Mouse (Mus musculus) thymus, postnatal 4 days (tissue): ENCODE data around the gene Taf10.
"Not testable (repeated sequence)": the region's sequence is repeated elsewhere in the genome, so short reads cannot be mapped to it uniquely, and the experiment has no call there.

Source experiments
- DNase-seq: peaks from one replicate; pipeline ENCODE4 v3.0.0; 2021

Gene Taf10

GRCm38 (mm10) chr7:105751491-105752433, 7.6 kb upstream of the Taf10 start, which contains the start of gene Tpp1:
Gene Tpp1 (minus strand): TSS chr7:105752235.
- DNase-seq: peak; percentile 87

GRCm38 (mm10) chr7:105747776-105748175, 3.6 kb upstream of the Taf10 start:
- DNase-seq: no peak

GRCm38 (mm10) chr7:105743246-105743925, 775 bp downstream of the Taf10 start:
- not testable (repeated sequence) for DNase-seq

GRCm38 (mm10) chr7:105742539-105743215, 1.5 kb downstream of the Taf10 start:
- not testable (repeated sequence) for DNase-seq

- DNase-seq: no peak
Observed at GRCm38 (mm10) chr7:105741978-105742377, 2.2 kb downstream of the Taf10 start.

- DNase-seq: no peak
Observed at GRCm38 (mm10) chr7:105740851-105741250, 3.3 kb downstream of the Taf10 start.

GRCm38 (mm10) chr7:105740089-105740795, 3.9 kb downstream of the Taf10 start:
- no peak for DNase-seq

GRCm38 (mm10) chr7:105738948-105739347, 5.2 kb downstream of the Taf10 start:
- DNase-seq: no peak

GRCm38 (mm10) chr7:105738286-105738685, 5.9 kb downstream of the Taf10 start:
- DNase-seq: no peak

GRCm38 (mm10) chr7:105737648-105738047, 6.5 kb downstream of the Taf10 start:
- no peak for DNase-seq

- peak; percentile 63 for DNase-seq
Observed at GRCm38 (mm10) chr7:105736911-105737521, 7.1 kb downstream of the Taf10 start, which contains the start of gene Rrp8. Gene Rrp8 (minus strand): TSS chr7:105737385.

GRCm38 (mm10) chr7:105736264-105736901, 7.8 kb downstream of the Taf10 start, which contains the start of gene Ilk:
Gene Ilk (plus strand): TSS chr7:105736592.
- peak; percentile 85 for DNase-seq

- DNase-seq: not testable (repeated sequence)
Observed at GRCm38 (mm10) chr7:105735464-105735863, 8.7 kb downstream of the Taf10 start.

GRCm38 (mm10) chr7:105734826-105735225, 9.3 kb downstream of the Taf10 start:
- DNase-seq: no peak

GRCm38 (mm10) chr7:105733836-105734235, 10.3 kb downstream of the Taf10 start:
- DNase-seq: no peak

- no peak for DNase-seq
Observed at GRCm38 (mm10) chr7:105728701-105729428, 15.3 kb downstream of the Taf10 start.

- no peak for DNase-seq
Observed at GRCm38 (mm10) chr7:105726980-105727325, 17.2 kb downstream of the Taf10 start.

GRCm38 (mm10) chr7:105726144-105726979, 17.8 kb downstream of the Taf10 start:
- peak; percentile 40 for DNase-seq

- no peak for DNase-seq
Observed at GRCm38 (mm10) chr7:105721916-105722315, 22.2 kb downstream of the Taf10 start.

GRCm38 (mm10) chr7:105715366-105715765, 28.8 kb downstream of the Taf10 start:
- peak; percentile 56 for DNase-seq
